Mouse (Mus musculus): Measurements from ENCODE around the gene Sec23b. TPM values are rescaled to one million over a fixed set of nuclear protein-coding genes. Genes with fewer than 3 reads are reported as not detected.

Sec23b gene
- 64.5 and 81.7 TPM in 2 replicates for total RNA-seq (2014; fragmentation: Nextera tagmentation)
- total RNA-seq (2017), result 90.7 and 99.8 TPM in 2 replicates
- polyA plus RNA-seq (2012), result 6.7 and 9.1 TPM in 2 replicates

DNA sequence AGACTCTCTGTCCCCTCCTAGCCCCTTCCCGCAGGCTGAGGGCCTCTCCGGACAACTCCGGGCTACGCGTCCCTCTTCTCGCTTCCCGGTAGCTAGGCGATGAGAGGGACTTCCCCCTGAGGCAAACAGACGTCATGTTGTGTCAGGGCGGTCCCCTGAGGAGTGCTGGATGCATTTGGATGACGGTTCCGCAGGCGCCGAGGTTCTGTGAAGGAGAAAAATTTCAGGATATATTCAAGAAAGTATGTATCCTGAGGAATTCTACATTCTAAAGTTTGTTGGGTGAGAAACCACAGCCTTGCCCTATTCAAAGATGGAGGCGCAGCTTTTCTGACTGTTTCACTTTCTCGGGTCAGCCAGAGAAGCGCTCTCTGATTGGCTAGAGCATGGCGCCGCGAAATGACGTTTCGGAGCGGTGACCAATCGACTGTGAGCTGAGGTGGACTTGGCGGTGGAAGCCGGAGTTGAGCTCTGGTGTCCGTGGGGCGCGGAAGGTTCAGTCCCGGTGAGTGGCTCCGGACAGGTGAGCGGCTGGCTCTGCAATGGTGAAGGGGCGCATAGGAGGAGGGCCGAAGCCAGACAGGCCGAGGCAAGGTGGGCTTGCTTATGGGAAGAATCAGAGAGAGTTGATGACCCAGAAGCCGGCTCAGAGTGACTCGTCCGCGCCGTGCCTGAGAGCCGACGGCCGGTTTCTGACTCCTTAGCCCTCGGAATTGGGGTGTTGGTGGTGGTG is at the start of gene Sec23b:
Gene Sec23b (plus strand): TSS at position 410 of the 733 bp plus-strand sequence.
- peak; percentile 96 for ATAC-seq (ENCODE audit: extremely low read depth, insufficient number of reproducible peaks, low FRiP score, poor library complexity, severe bottlenecking)
- H3K36me3 ChIP-seq (replicated peaks), result peaks cover 16% of the 10 kb centered on the region
- peak; percentile 91 for DNase-seq (ENCODE audit: low spot score)
- H3K4me3 ChIP-seq (ENCODE audit: low read depth, low read length), result peak within 1 kb of the TSS; percentile 79
- H3K27me3 ChIP-seq (ENCODE audit: insufficient read depth, low read length), result no peaks in the 10 kb centered on the region
- no peaks in the 10 kb centered on the region for H3K9me3 ChIP-seq (replicated peaks)
- peaks cover 15% of the 10 kb centered on the region; the same call in 1 of the 2 replicates for H3K4me1 ChIP-seq (ENCODE audit: insufficient read depth, low read depth, low read length)
- TF ChIP-seq CTCF (IDR thresholded peaks at IDR 0.05; ENCODE audit: low read depth, low read length) (no peak), TAL1 (conservative IDR thresholded peaks at IDR 0.05; ENCODE audit: low read depth, low read length) (no peak), POLR2AphosphoS5 (IDR thresholded peaks at IDR 0.05; ENCODE audit: insufficient replicate concordance, low read depth, low read length) (no peak)

- H3K36me3 ChIP-seq (replicated peaks), result no peaks in the 10 kb centered on the region
- no peaks in the 10 kb centered on the region for H3K9me3 ChIP-seq (replicated peaks)
- ATAC-seq (ENCODE audit: extremely low read depth, insufficient number of reproducible peaks, low FRiP score, poor library complexity, severe bottlenecking), result no peak
Measured at GRCm38 (mm10) chr2:144514619-144515018, 41.4 kb upstream of the Sec23b start.

DNA sequence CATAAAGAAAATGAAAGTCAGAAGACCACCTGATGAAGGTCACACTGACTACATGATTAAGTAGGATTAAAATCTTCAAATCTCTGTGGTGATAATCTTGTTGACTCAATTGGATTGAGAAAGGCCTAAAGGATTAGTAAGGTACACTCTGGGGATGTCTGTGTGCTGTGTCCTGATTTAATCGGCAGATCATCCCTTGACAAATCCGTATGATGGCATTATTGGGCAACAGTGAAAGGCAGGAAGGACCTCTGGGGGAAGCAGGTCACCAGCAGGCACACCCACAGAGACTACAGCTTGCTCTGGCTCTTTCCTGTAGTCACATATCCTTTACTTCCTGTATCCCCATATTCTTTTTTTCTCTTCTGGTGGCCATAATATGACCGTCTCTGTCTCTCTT is 36.3 kb upstream of the Sec23b start:
- H3K36me3 ChIP-seq (replicated peaks), result no peaks in the 10 kb centered on the region
- TF ChIP-seq TAL1 (conservative IDR thresholded peaks at IDR 0.05; ENCODE audit: low read depth, low read length), result no peak
- TF ChIP-seq GATA2 (IDR thresholded peaks at IDR 0.05; ENCODE audit: borderline replicate concordance, low read depth, low read length), result no peak
- no peak for TF ChIP-seq POLR2AphosphoS5 (IDR thresholded peaks at IDR 0.05; ENCODE audit: insufficient replicate concordance, low read depth, low read length)
- no peak for TF ChIP-seq CTCF (IDR thresholded peaks at IDR 0.05; ENCODE audit: low read depth, low read length)
- TF ChIP-seq GATA1 (IDR thresholded peaks at IDR 0.05; ENCODE audit: borderline replicate concordance, low read length), result no peak
- H3K4me3 ChIP-seq (ENCODE audit: low read depth, low read length), result no peak overlapping the region
- H3K27me3 ChIP-seq (ENCODE audit: insufficient read depth, low read length), result peaks cover 9% of the 10 kb centered on the region
- DNase-seq (ENCODE audit: low spot score) (no peak), ATAC-seq (ENCODE audit: extremely low read depth, insufficient number of reproducible peaks, low FRiP score, poor library complexity, severe bottlenecking) (no peak)
- no peaks in the 10 kb centered on the region for H3K9me3 ChIP-seq (replicated peaks)
- no peaks in the 10 kb centered on the region for H3K4me1 ChIP-seq (ENCODE audit: insufficient read depth, low read depth, low read length)

More at GRCm38 (mm10) chr2:144514619-144515018, 41.4 kb upstream of the Sec23b start:
- TF ChIP-seq GATA2 (IDR thresholded peaks at IDR 0.05; ENCODE audit: borderline replicate concordance, low read depth, low read length) (no peak), GATA1 (IDR thresholded peaks at IDR 0.05; ENCODE audit: borderline replicate concordance, low read length) (no peak), POLR2AphosphoS5 (IDR thresholded peaks at IDR 0.05; ENCODE audit: insufficient replicate concordance, low read depth, low read length) (no peak), TAL1 (conservative IDR thresholded peaks at IDR 0.05; ENCODE audit: low read depth, low read length) (no peak)
- Histone ChIP-seq H3K27me3 (ENCODE audit: insufficient read depth, low read length) (peaks cover 5% of the 10 kb centered on the region), H3K4me3 (ENCODE audit: low read depth, low read length) (no peak overlapping the region), H3K4me1 (ENCODE audit: insufficient read depth, low read depth, low read length) (no peaks in the 10 kb centered on the region)
- DNase-seq (ENCODE audit: low spot score), result no peak

GRCm38 (mm10) chr2:144525856-144526255 is 30.2 kb upstream of the Sec23b start:
- H3K27me3 ChIP-seq (ENCODE audit: insufficient read depth, low read length), result peaks cover 12% of the 10 kb centered on the region
- peaks cover 19% of the 10 kb centered on the region for H3K36me3 ChIP-seq (replicated peaks)
- H3K9me3 ChIP-seq (replicated peaks), result no peaks in the 10 kb centered on the region
- DNase-seq (ENCODE audit: low spot score) (no peak), ATAC-seq (ENCODE audit: extremely low read depth, insufficient number of reproducible peaks, low FRiP score, poor library complexity, severe bottlenecking) (no peak)
- peaks cover 29% of the 10 kb centered on the region for H3K4me1 ChIP-seq (ENCODE audit: insufficient read depth, low read depth, low read length)
- no peak for TF ChIP-seq GATA1 (IDR thresholded peaks at IDR 0.05; ENCODE audit: borderline replicate concordance, low read length)
- TF ChIP-seq POLR2AphosphoS5 (IDR thresholded peaks at IDR 0.05; ENCODE audit: insufficient replicate concordance, low read depth, low read length), result no peak
- TF ChIP-seq TAL1 (conservative IDR thresholded peaks at IDR 0.05; ENCODE audit: low read depth, low read length), result no peak
- TF ChIP-seq CTCF (IDR thresholded peaks at IDR 0.05; ENCODE audit: low read depth, low read length), result no peak
- no peak for TF ChIP-seq GATA2 (IDR thresholded peaks at IDR 0.05; ENCODE audit: borderline replicate concordance, low read depth, low read length)
- H3K4me3 ChIP-seq (ENCODE audit: low read depth, low read length), result no peak overlapping the region

DNA sequence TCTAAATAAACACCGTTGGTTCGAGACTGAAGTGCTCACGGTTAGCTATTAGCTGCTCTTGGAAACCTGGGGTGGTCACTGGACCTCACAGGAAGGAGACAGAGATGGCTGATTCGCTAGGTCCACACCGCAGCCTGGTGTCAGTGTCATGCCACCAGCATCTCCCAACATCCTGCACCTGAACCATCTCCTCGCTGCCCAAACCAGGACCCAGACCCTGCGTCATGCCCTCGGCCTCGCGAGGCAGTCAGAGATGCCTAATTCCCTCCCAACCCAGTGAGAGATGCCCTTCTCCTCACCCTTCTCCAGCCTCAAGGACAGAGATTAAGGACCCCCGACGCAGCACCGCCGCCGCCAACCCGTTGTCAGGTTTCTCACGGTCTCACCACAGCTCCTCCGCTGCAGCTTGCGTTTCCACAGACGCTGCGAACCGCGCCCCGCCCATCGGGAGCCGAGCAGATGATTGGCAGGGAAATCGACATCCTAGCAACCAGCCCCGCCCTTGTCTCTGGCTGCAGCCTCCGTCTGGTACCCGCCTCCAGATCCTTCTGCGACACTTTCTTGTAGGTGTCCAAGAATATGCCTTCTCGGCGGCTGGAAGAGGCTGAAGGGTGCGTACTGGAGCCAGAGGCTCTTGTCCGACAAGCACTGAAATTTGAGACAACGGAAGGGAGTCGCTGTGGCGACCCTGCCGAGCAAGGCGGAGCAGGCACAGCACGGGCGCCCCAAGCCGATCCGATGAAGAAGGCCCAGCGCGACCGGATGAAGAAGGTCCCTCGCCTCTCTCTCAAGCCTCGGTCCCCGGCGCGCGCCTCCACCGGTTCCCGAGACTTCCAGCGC is 28.8 kb upstream of the Sec23b start, which contains the start of the genes Dzank1 and Polr3f:
Gene Dzank1 (minus strand): TSS at position 434 of the 840 bp plus-strand sequence.
Gene Polr3f (plus strand): TSS at position 738 of the 840 bp plus-strand sequence.
- peak; percentile 92 for DNase-seq (ENCODE audit: low spot score)
- H3K9me3 ChIP-seq (replicated peaks), result no peaks in the 10 kb centered on the region
- peaks cover 27% of the 10 kb centered on the region for H3K36me3 ChIP-seq (replicated peaks)
- H3K4me3 ChIP-seq (ENCODE audit: low read depth, low read length), result peak within 1 kb of the TSS; percentile 93
- no peak for TF ChIP-seq TAL1 (conservative IDR thresholded peaks at IDR 0.05; ENCODE audit: low read depth, low read length)
- no peak for TF ChIP-seq POLR2AphosphoS5 (IDR thresholded peaks at IDR 0.05; ENCODE audit: insufficient replicate concordance, low read depth, low read length)
- TF ChIP-seq CTCF (IDR thresholded peaks at IDR 0.05; ENCODE audit: low read depth, low read length), result no peak
- no peak for TF ChIP-seq GATA1 (IDR thresholded peaks at IDR 0.05; ENCODE audit: borderline replicate concordance, low read length)
- TF ChIP-seq GATA2 (IDR thresholded peaks at IDR 0.05; ENCODE audit: borderline replicate concordance, low read depth, low read length), result no peak
- ATAC-seq (ENCODE audit: extremely low read depth, insufficient number of reproducible peaks, low FRiP score, poor library complexity, severe bottlenecking), result peak; percentile 98
- peaks cover 11% of the 10 kb centered on the region for H3K27me3 ChIP-seq (ENCODE audit: insufficient read depth, low read length)
- H3K4me1 ChIP-seq (ENCODE audit: insufficient read depth, low read depth, low read length), result peaks cover 29% of the 10 kb centered on the region

- TF ChIP-seq POLR2AphosphoS5 (IDR thresholded peaks at IDR 0.05; ENCODE audit: insufficient replicate concordance, low read depth, low read length), result no peak
- TF ChIP-seq GATA1 (IDR thresholded peaks at IDR 0.05; ENCODE audit: borderline replicate concordance, low read length), result no peak
- TF ChIP-seq CTCF (IDR thresholded peaks at IDR 0.05; ENCODE audit: low read depth, low read length), result no peak
- TF ChIP-seq TAL1 (conservative IDR thresholded peaks at IDR 0.05; ENCODE audit: low read depth, low read length), result no peak
- no peak for TF ChIP-seq GATA2 (IDR thresholded peaks at IDR 0.05; ENCODE audit: borderline replicate concordance, low read depth, low read length)
- ATAC-seq (ENCODE audit: extremely low read depth, insufficient number of reproducible peaks, low FRiP score, poor library complexity, severe bottlenecking), result no peak
- DNase-seq (ENCODE audit: low spot score), result no peak
Measured at GRCm38 (mm10) chr2:144527821-144528174, 28.2 kb upstream of the Sec23b start.

More at GRCm38 (mm10) chr2:144527821-144528174, 28.2 kb upstream of the Sec23b start:
- Histone ChIP-seq H3K4me1 (ENCODE audit: insufficient read depth, low read depth, low read length) (peaks cover 29% of the 10 kb centered on the region), H3K4me3 (ENCODE audit: low read depth, low read length) (peak overlapping the region; percentile 93), H3K9me3 (replicated peaks) (no peaks in the 10 kb centered on the region), H3K27me3 (ENCODE audit: insufficient read depth, low read length) (peaks cover 11% of the 10 kb centered on the region), H3K36me3 (replicated peaks) (peaks cover 32% of the 10 kb centered on the region)

Measured in G1E (cell line).